Mouse (Mus musculus) retina, adult 2 months (tissue): ENCODE results near the gene E130116L18Rik.
"Not testable (repeated sequence)": the region's sequence is repeated elsewhere in the genome, so short reads cannot be mapped to it uniquely, and the experiment has no call there.

Source experiments
- DNase-seq: peaks from one replicate; pipeline ENCODE4 v3.0.0-alpha.2; 2012; ENCODE audit warnings: low read depth, low spot score

Gene E130116L18Rik

DNA sequence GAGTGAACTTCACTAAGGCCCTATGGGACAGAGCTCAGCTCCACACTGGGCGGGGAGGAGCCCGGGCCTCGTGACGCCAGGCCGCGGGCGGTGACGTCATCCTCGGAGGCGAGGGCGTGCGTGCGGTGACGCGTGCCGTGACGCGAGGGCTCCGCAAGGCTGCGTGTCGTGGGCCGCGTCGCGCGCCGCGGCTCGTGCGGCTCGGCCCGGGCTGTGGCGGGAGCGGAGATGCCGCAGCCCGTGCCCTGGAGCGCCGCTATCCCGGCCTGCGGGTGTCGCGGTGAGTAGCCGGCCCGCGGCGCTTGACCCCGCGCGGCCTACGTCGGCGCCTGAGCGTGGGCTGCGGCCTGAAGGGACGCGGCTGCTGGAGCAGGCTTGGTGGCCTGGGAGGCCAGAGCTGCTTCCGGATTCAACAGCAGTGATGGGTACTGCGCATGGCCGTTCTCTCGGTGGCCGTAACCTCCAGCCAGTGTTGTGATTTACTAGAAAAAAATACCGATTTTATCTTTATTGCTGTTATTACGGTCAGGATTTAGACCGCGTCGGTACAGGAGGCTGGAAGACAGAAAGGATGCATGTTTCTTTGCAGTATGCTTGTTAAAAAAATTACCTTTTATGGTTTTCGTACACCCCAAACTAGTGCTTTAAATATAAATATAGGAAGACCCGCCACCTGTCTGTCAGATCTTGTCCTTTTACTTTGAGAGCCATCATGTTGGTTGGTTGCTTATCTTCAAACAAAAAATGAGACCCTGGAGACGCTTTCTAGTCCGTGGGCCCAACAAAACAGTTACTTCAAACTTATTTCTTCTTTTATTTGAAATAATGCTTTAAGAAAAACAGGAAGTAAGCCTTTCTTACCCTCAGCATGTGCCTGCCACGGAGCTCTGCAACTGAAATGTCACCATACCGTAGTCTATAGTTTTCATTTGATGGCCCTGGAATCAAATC lies at the start of gene E130116L18Rik:
TSS of gene E130116L18Rik (minus strand) at position 402 of the 951 bp plus-strand sequence.
- DNase-seq, result peak; percentile 75

- DNase-seq, result no peak
Observed at GRCm38 (mm10) chr5:25268258-25268888, 45.4 kb upstream of the E130116L18Rik start.

DNA sequence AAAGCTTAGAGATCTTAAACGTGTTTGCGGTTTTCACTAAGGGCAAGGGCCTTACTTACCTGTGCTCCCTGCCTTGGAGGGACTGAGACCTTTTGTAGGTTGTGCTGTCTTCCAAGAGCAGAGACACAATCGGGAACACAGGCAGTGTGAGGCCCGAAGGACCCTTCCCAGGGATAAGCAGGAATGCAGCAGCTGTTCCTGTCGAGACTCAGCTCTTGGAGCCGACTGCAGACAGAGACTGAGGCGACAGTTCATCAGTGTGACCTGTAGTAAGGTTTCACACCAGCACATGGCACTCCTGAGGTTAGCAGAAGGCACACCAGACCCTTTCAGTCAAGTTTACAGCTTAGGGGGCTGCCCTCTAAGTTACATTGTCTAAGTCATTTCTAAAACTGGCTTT lies 39.3 kb upstream of the E130116L18Rik start:
- DNase-seq, result no peak

- DNase-seq, result no peak
Observed at GRCm38 (mm10) chr5:25261452-25261851, 38.5 kb upstream of the E130116L18Rik start.

DNA sequence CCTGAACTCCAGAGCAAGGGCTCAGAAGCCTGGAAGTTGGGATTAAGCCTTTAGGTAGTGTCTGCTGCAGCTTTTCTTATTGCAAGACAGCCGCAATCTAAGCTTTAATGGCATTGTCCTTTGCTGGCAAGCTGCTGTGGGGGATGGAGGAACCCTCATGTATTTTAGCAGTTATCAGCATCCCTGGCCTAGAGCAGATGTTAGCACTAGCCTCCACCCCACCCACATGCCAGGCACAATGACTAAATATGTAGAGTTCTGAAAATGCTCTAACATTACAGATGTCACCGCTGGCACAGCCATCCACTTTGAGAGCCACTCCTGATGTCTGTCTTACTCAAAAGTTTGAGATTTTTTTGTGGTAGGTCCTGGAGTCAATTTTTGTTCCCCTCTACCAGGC lies 33.7 kb upstream of the E130116L18Rik start:
- DNase-seq, result no peak

DNA sequence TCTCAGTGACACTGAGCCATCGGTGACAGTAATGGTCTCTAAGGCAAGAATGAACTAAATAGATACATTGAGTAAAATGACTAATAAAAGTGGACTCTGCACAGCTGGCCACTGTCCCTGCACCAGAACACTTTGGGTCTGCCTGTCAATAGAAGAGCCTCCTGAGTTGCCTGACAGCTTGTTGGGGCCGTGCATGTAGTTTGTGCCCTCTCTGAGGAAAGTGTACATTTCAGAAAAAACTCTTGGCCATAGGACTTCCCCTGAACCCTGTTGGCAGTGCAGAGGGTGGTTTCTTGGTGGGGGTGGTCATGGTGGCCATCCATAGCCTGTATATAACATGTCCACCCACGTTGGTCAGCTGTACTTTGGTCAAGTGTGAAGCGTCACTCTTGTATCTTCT lies 31.5 kb upstream of the E130116L18Rik start:
- no peak for DNase-seq

DNA sequence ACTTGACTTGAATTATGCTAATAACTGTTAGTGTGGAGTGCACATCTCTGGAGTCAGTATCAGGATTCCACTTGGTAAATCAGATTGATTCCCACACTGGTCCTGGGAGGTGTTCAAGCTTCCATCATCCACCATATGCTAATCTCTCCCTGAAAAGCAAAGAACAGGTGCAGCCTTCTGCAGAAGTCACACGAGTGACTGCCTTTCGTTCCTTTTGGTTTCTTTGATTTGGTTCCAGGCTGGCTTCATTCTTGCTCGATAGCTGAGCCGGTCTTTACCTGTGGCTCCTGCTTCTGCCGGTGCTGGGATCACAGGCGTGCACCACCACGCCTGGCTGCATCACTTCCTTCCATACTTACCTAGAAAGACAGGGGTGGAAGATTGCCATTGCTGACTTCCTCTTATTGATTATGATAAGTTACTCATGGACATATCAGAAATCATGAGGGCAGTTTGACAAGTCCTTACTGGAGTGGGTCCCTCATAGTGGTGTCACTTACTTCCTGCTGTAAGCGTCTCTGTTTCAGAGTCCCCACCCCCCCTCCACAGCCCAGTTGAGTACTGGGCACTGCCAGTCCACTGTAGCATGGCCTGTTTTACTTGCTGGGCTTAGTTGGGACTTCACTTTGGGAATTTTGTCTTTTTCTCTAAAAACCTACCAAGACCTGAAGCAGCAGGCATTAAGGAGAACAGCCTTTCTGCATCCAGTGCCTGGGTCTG lies 30.0 kb upstream of the E130116L18Rik start:
- DNase-seq, result no peak

DNA sequence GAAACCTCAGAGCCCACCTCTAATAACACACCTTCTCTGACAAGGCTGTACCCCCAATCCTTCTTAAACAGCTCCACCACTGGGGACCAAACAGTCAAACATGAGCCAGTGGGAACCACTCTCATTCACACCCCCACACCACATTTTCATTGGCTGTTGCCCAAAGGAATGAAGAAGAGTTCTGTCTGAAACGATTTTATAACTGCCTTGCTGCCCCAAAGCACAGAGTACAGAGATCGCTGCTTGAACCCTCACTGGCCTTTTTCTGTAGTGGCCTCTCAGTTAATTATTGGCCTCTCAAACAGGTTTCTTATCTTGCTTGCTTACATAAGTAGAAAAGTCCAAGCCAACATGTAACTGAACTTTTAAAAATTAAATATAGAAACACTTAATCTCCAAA lies 29.5 kb upstream of the E130116L18Rik start:
- DNase-seq, result no peak

DNA sequence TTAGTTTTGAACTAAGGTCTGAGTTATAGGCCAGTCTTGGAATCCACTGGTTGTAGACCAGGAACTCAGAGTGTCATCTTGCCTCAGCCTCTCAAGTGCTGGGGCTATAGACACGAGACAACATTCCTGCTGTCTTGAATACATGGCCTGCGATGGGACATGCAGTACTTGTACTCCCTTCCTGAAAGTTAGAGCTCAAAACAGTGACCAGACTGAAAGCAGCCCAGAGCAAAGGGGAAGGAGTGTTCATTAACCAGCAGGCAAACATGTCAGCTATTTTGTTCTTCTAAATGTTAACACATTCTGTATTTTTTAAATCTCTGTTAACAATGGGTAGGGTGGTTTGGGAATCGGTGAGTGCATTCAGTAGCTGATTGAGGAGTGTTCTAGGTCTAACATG lies 24.1 kb upstream of the E130116L18Rik start:
- no peak for DNase-seq

- DNase-seq, result no peak
Observed at GRCm38 (mm10) chr5:25246473-25246865, 23.5 kb upstream of the E130116L18Rik start.

DNA sequence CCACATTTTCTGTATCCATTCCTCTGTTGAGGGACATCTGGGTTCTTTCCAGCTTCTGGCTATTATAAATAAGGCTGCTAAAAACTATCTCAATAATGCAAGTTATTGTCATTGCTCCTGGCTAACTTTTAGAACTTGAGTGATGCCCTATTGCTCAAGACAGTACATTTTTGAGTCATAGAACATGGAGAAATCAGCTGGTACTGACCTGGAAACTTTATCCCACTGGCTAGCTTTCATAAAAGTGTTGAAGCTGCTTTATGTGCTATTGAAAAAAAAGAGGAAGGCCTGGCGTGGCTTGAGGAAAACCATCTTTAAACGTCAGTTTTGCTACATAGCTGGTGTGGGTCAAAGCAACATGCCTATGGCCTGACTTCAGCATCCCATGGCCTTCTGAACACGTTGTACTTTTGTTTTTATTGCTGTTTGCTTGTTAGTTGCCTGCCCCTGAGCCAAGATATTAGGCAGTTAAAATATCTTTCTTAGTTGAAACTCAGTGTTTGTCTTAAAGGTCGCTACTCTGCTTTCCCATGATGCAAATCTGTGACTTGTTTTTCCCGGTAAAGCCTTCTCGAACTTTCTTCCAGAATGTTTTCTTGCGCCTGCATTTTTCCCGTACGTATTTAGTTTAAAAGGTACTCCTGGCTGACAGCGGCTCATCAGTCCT lies 23.0 kb upstream of the E130116L18Rik start:
- no peak for DNase-seq

- no peak for DNase-seq
Observed at GRCm38 (mm10) chr5:25243101-25243500, 20.1 kb upstream of the E130116L18Rik start.

DNA sequence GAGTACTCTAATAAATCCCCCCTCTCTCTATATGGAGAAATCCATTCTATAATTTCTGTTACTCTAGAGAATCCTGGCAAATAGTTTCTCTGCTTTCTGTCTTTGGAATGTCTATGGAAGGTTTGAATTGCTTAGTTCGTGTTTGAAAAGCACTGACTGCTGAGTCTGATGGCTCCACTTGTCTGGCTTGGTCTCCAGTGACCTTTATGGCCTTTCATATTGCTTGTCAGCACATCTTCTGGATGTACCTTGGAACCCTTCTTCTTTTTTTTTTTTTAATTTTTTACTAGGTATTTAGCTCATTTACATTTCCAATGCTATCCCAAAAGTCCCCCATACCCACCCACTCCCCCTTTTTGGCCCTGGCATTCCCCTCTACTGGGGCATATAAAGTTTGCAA lies 1.4 kb upstream of the E130116L18Rik start:
- DNase-seq, result not testable (repeated sequence)

- no peak for DNase-seq
Observed at GRCm38 (mm10) chr5:25221604-25222003, 1.3 kb downstream of the E130116L18Rik start, which contains the start of gene Galnt11. Gene Galnt11, plus strand, starts transcription at chr5:25221904.

DNA sequence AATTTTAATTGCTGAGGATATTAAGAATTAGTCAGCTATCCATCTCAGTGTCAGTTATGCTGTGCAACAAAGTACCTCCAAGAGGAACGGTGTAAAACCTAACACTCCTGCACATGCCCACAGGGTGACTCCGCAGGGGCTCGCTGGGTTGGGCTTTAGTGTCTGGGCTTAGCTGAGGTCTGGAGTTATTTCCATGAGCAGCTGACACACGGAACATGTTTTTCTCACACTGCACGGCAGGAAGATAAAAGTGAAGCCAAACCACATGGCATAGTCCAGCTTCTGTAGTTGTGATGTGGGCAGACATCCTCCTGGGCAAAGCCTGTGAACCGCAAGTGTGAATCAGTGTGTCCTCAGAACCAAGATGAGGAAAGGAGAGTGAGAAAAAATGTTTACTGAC lies 7.9 kb downstream of the E130116L18Rik start:
- no peak for DNase-seq

- DNase-seq, result not testable (repeated sequence)
Observed at GRCm38 (mm10) chr5:25213216-25213615, 9.7 kb downstream of the E130116L18Rik start.

- DNase-seq, result no peak
Observed at GRCm38 (mm10) chr5:25211872-25212271, 11.1 kb downstream of the E130116L18Rik start.

DNA sequence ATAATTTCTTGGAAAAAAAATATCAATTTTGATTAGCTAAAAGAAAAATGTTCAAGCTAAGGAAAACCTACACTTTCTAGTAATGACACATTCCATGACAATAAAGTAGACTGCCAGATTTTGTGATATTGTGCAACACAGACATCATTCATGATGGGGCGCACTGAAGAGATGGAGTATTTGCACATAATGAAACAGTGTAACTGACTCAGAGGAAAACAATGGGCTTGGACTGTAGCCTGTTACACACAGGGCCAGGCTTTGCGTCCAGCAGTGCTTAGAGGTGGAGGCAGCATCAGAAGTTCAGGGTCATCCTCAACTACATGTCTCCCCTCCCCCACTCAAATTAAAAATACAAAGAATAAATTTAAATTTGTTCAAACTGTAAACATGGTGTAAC lies 32.4 kb downstream of the E130116L18Rik start:
- no peak for DNase-seq

DNA sequence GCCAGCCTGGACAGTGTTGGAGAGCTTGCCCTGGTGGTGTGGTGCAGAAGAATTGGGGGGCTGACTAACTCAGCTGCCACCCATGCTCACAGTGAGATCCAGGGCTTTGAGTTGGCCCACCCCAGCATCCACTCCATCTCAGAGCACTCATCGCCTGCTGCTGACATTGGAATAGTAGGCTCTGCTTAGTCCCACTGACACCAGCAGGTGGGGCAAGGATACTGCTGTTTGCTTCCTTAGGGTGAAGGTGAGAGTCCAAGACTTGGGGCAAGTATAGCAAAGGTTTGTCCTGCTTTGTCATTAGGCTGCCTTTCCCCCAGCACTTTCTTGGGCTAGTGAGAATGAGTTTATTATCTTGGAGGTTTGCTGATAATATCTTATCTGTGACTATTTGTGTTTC lies 34.2 kb downstream of the E130116L18Rik start:
- no peak for DNase-seq

- peak; percentile 28 for DNase-seq
Observed at GRCm38 (mm10) chr5:25187727-25188126, 35.2 kb downstream of the E130116L18Rik start.

GRCm38 (mm10) chr5:25184594-25184993 lies 38.4 kb downstream of the E130116L18Rik start:
- DNase-seq, result no peak

GRCm38 (mm10) chr5:25183595-25183994 lies 39.4 kb downstream of the E130116L18Rik start:
- no peak for DNase-seq
